Mouse (Mus musculus) forebrain, postnatal 0 days (tissue): Measurements from ENCODE around the gene Gli2. TPM values are rescaled to one million over a fixed set of nuclear protein-coding genes. Genes with fewer than 3 reads are reported as not detected.

Experiments used
- ATAC-seq: fragments of 200-750 bp; cut with Nextera tagmentation; 2 replicates; pipeline ENCODE4 v1.8.0; 2017; ENCODE audit warnings: mild to moderate bottlenecking, moderate library complexity
- DNase-seq: peaks from one replicate; pipeline ENCODE4 v3.0.0-alpha.2; 2015
- H3K27ac ChIP-seq: fragments of 300-500 bp; sonication (generic); 2 replicates; pipeline ENCODE4 v1.5.1; 2014; ENCODE audit warnings: low read depth, mild to moderate bottlenecking, antibody characterized with exemption, low read length, moderate library complexity, mixed read lengths
- H3K27me3 ChIP-seq: fragments of 300-500 bp; sonication (generic); 2 replicates; pipeline ENCODE4 v1.6.1; 2014; ENCODE audit warnings: mild to moderate bottlenecking, low read length, mixed read lengths; ENCODE audit not compliant: insufficient read depth
- H3K36me3 ChIP-seq: fragments of 300-500 bp; sonication (generic); 2 replicates; pipeline ENCODE4 v1.6.1; 2014; ENCODE audit warnings: mild to moderate bottlenecking, moderate library complexity; ENCODE audit not compliant: insufficient read depth
- H3K4me1 ChIP-seq: fragments of 300-500 bp; sonication (generic); 2 replicates; pipeline ENCODE4 v1.6.1; 2014; ENCODE audit warnings: antibody characterized with exemption; ENCODE audit not compliant: insufficient read depth
- H3K4me2 ChIP-seq: fragments of 300-500 bp; sonication (generic); 2 replicates; pipeline ENCODE4 v1.6.1; 2014; ENCODE audit warnings: low read depth, mild to moderate bottlenecking, moderate library complexity
- H3K4me3 ChIP-seq: fragments of 300-500 bp; sonication (generic); 2 replicates; pipeline ENCODE4 v1.5.1; 2014; ENCODE audit warnings: low read depth, low read length, mixed read lengths
- H3K9ac ChIP-seq: fragments of 300-500 bp; sonication (generic); 2 replicates; pipeline ENCODE4 v1.6.1; 2014; ENCODE audit warnings: mild to moderate bottlenecking
- H3K9me3 ChIP-seq: fragments of 300-500 bp; sonication (generic); 2 replicates; pipeline ENCODE4 v1.6.1; 2016; ENCODE audit warnings: low read length
- CTCF ChIP-seq: sonication (generic); IDR thresholded peaks from 2 replicates; pipeline ENCODE4 v1.5.1; 2016; ENCODE audit warnings: antibody characterized with exemption, control low read depth, low read depth
- WGBS: fragments of 180-500 bp; shearing (Covaris S2); extraction: QIAGEN DNeasy Blood & Tissue Kit; methylation state at CpG from one replicate; pipeline ENCODE4 v1.1.7; 2014; 5-methylcytosine and 5-hydroxymethylcytosine counted together
- polyA plus RNA-seq: library from polyadenylated mRNA; unstranded; fragments of >200 nt; fragmentation: Nextera tagmentation; extraction: Ambion mirVana; gene quantifications from 2 replicates; pipeline ENCODE4 v1.2.1, GENCODE M21; 2015
- total RNA-seq: library from RNA; depleted of rRNA; stranded (reverse); fragments of >200 nt; gene quantifications from 2 replicates; pipeline ENCODE4 v1.2.3, GENCODE M21; 2014

Gli2 gene
- total and polyA plus RNA-seq, 2 experiments from 2014 or later: 1.3 to 4.4 TPM

- Histone ChIP-seq H3K4me2 (no peak overlapping the region), H3K9ac (no peak overlapping the region), H3K27ac (no peak overlapping the region), H3K27me3 (no peaks in the 10 kb centered on the region), H3K4me3 (no peak overlapping the region), H3K4me1 (no peaks in the 10 kb centered on the region), H3K36me3 (no peaks in the 10 kb centered on the region), H3K9me3 (no peaks in the 10 kb centered on the region)
- TF ChIP-seq CTCF: no peak
- ATAC-seq (no peak), DNase-seq (no peak)
- WGBS: 91% methylated on average over 2 of the region's 2 CpGs
Observed at GRCm38 (mm10) chr1:118948407-118948806, 105.0 kb downstream of the Gli2 start.

DNA sequence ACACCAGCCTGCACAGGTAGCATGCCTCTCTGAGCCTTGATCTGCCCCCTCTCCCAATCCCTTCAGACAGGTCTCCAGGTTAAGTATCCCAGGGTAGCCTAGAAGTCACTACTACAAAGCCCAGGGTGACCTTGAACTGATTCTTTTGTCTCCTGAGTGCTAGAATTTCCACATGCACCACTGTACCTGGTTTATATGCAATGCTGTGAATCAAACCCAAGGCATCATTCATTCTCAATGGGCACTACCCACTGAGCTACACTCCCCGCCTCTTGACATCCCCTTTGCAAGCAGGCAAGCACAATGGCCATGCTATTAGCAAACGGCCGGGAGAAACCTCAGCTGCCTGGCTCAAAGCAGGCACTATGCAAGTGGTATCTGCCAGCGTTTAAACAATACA lies 106.2 kb downstream of the Gli2 start:
- Histone ChIP-seq H3K27ac (no peak overlapping the region), H3K36me3 (no peaks in the 10 kb centered on the region), H3K9ac (no peak overlapping the region), H3K9me3 (no peaks in the 10 kb centered on the region), H3K27me3 (no peaks in the 10 kb centered on the region), H3K4me3 (no peak overlapping the region), H3K4me2 (no peak overlapping the region), H3K4me1 (no peaks in the 10 kb centered on the region)
- ATAC-seq (no peak), DNase-seq (no peak)
- no peak for TF ChIP-seq CTCF
- WGBS: 44% methylated on average over 4 of the region's 4 CpGs

DNA sequence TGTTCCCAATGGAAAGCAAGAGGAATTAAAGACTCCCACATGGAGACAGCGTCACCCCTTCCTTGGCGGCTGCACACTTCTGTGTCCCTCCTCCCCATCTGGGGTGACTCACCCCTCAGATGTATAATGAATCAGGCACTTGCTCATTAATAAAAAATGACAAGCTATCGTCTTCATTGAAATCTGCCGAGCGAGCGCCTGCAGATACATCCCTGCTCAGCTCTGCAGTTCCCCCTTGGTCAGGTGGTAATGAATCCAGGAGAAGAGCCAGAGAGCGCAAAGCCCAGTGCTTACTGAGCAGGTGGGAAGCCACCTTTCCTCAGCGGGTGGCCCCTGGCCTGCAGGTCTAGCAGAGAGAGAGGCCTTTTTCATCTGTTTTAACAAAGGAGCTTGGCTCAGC lies 112.1 kb downstream of the Gli2 start:
- peak; percentile 17 for DNase-seq
- Histone ChIP-seq H3K4me2 (no peak overlapping the region), H3K4me3 (no peak overlapping the region), H3K27ac (no peak overlapping the region), H3K4me1 (no peaks in the 10 kb centered on the region; the same call in 1 of the 2 replicates), H3K9me3 (no peaks in the 10 kb centered on the region), H3K9ac (no peak overlapping the region), H3K27me3 (no peaks in the 10 kb centered on the region), H3K36me3 (no peaks in the 10 kb centered on the region)
- peak; percentile 75 for ATAC-seq
- 37% methylated on average over 8 of the region's 8 CpGs for WGBS
- TF ChIP-seq CTCF: no peak

DNA sequence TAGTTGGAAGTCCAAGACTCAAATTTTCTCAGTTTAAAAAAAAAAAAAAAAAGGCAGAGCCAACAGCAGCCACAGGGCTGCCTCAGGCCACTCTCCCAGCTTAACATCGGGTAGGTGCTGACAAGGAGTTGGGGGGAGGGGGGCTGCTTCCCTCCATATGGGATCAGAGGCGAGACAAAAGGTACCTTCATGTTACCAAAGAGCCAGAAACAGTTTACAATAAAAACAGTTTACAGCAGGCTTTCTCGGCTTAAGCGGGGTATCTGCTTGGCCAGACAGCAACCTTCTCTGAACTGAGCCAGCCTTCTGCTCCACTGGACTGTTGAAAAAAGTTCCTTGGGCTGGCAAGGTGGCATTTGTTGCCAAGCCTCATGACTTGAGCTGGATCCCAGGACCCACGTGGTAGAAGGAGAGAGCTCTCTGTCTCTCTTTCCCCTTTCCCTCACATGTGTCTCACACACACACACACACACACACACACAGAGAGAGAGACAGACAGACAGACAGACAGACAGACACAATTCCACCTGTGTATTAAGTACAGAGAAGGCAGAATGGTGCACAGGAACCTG lies 113.1 kb downstream of the Gli2 start:
- no peaks in the 10 kb centered on the region for H3K36me3 ChIP-seq
- no peak overlapping the region for H3K9ac ChIP-seq
- H3K4me2 ChIP-seq: no peak overlapping the region
- no peaks in the 10 kb centered on the region for H3K27me3 ChIP-seq
- H3K27ac ChIP-seq: no peak overlapping the region
- H3K4me1 ChIP-seq: peaks cover 6% of the 10 kb centered on the region; the same call in 1 of the 2 replicates
- H3K9me3 ChIP-seq: no peaks in the 10 kb centered on the region
- TF ChIP-seq CTCF: no peak
- ATAC-seq (peak; percentile 17; the same call in 1 of the 2 replicates), DNase-seq (no peak)
- 10% methylated on average over 5 of the region's 5 CpGs for WGBS
- no peak overlapping the region for H3K4me3 ChIP-seq

GRCm38 (mm10) chr1:118938206-118938605 lies 115.2 kb downstream of the Gli2 start:
- 71% methylated on average over 4 of the region's 4 CpGs for whole genome bisulfite sequencing
- Histone ChIP-seq H3K9me3 (no peaks in the 10 kb centered on the region), H3K4me2 (no peak overlapping the region), H3K4me1 (peaks cover 6% of the 10 kb centered on the region; the same call in 1 of the 2 replicates), H3K4me3 (no peak overlapping the region), H3K27ac (no peak overlapping the region), H3K9ac (no peak overlapping the region), H3K36me3 (no peaks in the 10 kb centered on the region), H3K27me3 (no peaks in the 10 kb centered on the region)
- ATAC-seq: no peak
- DNase-seq: no peak
- TF ChIP-seq CTCF: no peak

DNA sequence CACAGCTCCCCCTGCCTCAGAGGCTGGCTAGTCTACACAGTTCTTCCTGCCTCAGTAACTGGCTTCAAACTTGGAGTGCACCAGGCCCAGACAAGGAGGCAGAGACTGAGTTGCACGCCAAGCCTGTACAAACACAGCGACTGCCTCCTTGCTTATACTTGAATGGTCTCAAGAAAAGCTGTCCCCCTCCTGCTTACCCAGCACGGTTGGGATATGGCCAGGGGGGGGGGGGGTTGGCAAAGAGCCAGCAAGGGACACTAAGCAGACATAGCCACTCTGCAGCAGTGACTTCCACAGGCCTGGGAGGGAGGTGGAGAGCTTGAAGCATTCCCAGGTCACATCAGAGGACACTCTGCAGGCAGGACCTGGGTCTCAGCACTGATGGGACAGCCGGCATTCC lies 117.3 kb downstream of the Gli2 start:
- WGBS: 10% methylated on average over 4 of the region's 4 CpGs
- H3K36me3 ChIP-seq: no peaks in the 10 kb centered on the region
- peaks cover 6% of the 10 kb centered on the region; the same call in 1 of the 2 replicates for H3K4me1 ChIP-seq
- H3K27me3 ChIP-seq: no peaks in the 10 kb centered on the region
- no peak overlapping the region for H3K4me2 ChIP-seq
- H3K9ac ChIP-seq: no peak overlapping the region
- ATAC-seq (peak; percentile 66), DNase-seq (peak; percentile 42)
- no peaks in the 10 kb centered on the region for H3K9me3 ChIP-seq
- no peak overlapping the region for H3K27ac ChIP-seq
- no peak for TF ChIP-seq CTCF
- no peak overlapping the region for H3K4me3 ChIP-seq

DNA sequence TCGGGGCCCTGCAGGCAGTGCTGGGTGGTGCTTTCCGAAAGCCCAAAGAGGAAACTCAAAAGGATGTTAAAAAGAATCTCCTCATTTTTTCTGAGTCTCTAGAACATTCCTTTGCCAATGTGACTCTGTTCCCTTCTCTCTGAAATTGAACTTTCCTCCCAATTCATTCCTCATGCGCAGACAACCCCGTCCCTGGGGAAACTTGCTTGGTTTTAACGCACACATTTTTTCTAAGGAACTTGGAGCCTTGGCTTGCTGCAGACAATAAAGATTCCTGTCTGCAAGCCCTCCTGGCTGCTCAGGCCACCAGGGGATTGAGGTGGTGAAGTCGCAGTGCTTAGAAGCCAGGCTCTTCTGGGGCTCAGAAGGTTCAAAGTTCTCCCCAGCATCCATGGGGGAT lies 117.9 kb downstream of the Gli2 start:
- WGBS: 53% methylated on average over 6 of the region's 6 CpGs
- no peak for TF ChIP-seq CTCF

More for the DNA sequence above, 117.9 kb downstream of the Gli2 start:
- Histone ChIP-seq H3K36me3 (no peaks in the 10 kb centered on the region), H3K9ac (no peak overlapping the region), H3K4me1 (peaks cover 6% of the 10 kb centered on the region; the same call in 1 of the 2 replicates), H3K27ac (no peak overlapping the region), H3K4me2 (no peak overlapping the region), H3K4me3 (no peak overlapping the region), H3K27me3 (no peaks in the 10 kb centered on the region), H3K9me3 (no peaks in the 10 kb centered on the region)
- DNase-seq (no peak), ATAC-seq (no peak)
